Mouse (Mus musculus) hindbrain, embryonic 15.5 days (tissue): Measurements from ENCODE around the gene Mxi1. TPM values are rescaled to one million over a fixed set of nuclear protein-coding genes. Genes with fewer than 3 reads are reported as not detected.
"Not testable (repeated sequence)": the region's sequence is repeated elsewhere in the genome, so short reads cannot be mapped to it uniquely, and the experiment has no call there.

Experiments
- ATAC-seq: fragments of 200-750 bp; cut with Nextera tagmentation; 2 replicates; pipeline ENCODE4 v1.8.0; 2017; ENCODE audit warnings: low read depth, moderate number of reproducible peaks, moderate TSS enrichment; ENCODE audit not compliant: low FRiP score
- H3K27ac ChIP-seq: fragments of 300-500 bp; sonication (generic); replicated peaks from 2 replicates; pipeline ENCODE4 v1.5.1; 2015; ENCODE audit warnings: mild to moderate bottlenecking, inconsistent platforms
- H3K27me3 ChIP-seq: fragments of 300-500 bp; sonication (generic); 2 replicates; pipeline ENCODE4 v1.6.1; 2015; ENCODE audit warnings: control low read depth, inconsistent platforms
- H3K36me3 ChIP-seq: fragments of 300-500 bp; sonication (generic); 2 replicates; pipeline ENCODE4 v1.6.1; 2015; ENCODE audit warnings: control low read depth, inconsistent platforms
- H3K4me1 ChIP-seq: fragments of 300-500 bp; sonication (generic); replicated peaks from 2 replicates; pipeline ENCODE4 v1.6.1; 2015; ENCODE audit warnings: control low read depth, inconsistent platforms
- H3K4me2 ChIP-seq: fragments of 300-500 bp; sonication (generic); 2 replicates; pipeline ENCODE4 v1.6.1; 2015; ENCODE audit warnings: moderate library complexity, mild to moderate bottlenecking, inconsistent platforms
- H3K4me3 ChIP-seq: fragments of 300-500 bp; sonication (generic); 2 replicates; pipeline ENCODE4 v1.5.1; 2015; ENCODE audit warnings: mild to moderate bottlenecking, inconsistent platforms
- H3K9ac ChIP-seq: fragments of 300-500 bp; sonication (generic); 2 replicates; pipeline ENCODE4 v1.6.1; 2015; ENCODE audit warnings: inconsistent platforms
- H3K9me3 ChIP-seq: fragments of 300-500 bp; sonication (generic); 2 replicates; pipeline ENCODE4 v1.6.1; 2016; ENCODE audit warnings: control low read depth, inconsistent platforms
- WGBS: fragments of 180-500 bp; shearing (Covaris S2); methylation state at CpG from one replicate; pipeline ENCODE4 v1.1.7; 2015; 5-methylcytosine and 5-hydroxymethylcytosine counted together
- polyA plus RNA-seq: library from polyadenylated mRNA; unstranded; fragments of >200 nt; fragmentation: Nextera tagmentation; extraction: Ambion mirVana; gene quantifications from 2 replicates; pipeline ENCODE4 v1.2.1, GENCODE M21; 2015

Mxi1 gene
- polyA plus RNA-seq, 1 experiment from 2014 or later = 52.7 TPM

DNA sequence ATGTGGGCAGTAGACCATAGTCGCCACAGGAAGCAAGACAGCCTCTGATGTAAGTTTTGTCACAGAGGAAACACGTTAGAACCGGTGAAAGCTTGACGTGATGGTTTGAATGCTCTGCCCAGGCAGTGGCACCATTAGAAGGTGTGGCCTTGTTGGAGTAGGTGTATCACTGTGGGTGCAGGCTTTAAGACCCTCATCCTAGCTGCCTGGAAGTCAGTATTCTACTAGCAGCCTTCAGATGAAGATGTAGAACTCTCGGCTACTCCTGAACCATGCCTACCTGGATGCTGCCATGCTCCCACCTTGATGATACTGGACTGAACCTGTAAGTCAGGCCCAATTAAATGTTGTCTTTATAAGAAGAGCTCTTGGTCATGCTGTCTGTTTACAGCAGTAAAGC is 85.5 kb downstream of the Mxi1 start:
- H3K4me2 ChIP-seq, H3K9me3 ChIP-seq, ATAC-seq, H3K27ac ChIP-seq, H3K4me1 ChIP-seq, H3K27me3 ChIP-seq, H3K36me3 ChIP-seq, H3K9ac ChIP-seq, H3K4me3 ChIP-seq: not testable (repeated sequence)
- 36% methylated on average over 5 of the region's 5 CpGs for WGBS

DNA sequence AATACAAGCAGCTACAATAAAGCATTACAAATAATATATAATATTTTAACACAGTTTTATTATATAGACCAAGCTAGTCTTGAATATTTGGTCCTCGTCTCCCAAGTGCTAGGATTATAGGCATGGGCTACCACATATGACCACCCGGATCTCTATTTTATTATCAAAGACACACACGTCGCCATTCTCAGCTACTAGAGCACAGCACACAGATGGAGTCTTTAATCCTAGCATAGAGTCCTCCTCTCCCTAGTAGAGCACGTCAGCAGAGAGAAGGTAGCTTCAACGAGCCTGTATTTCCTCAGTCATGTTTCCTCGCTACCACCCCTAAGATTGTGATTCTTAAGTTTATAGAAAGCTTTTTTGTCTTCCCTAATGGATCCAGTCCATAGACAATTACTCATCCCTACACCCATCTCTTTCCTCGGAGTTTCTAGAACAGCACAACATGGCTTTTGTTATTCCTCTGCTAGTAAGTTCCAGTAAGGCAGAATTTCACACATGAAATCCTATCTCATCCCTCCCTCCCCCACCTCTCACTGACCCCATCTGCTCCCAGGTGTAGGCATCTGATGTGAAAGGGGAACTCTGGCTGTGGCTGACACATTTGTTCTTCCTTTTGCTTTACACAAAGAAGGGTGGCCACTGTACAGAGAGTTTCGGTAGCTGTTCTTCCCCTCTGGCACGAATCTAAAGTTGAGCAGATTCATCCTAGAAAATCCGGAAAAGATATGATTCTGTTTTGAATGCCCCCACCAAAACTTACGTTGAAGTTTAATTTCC is 87.3 kb downstream of the Mxi1 start:
- no peaks in the 10 kb centered on the region for H3K36me3 ChIP-seq

DNA sequence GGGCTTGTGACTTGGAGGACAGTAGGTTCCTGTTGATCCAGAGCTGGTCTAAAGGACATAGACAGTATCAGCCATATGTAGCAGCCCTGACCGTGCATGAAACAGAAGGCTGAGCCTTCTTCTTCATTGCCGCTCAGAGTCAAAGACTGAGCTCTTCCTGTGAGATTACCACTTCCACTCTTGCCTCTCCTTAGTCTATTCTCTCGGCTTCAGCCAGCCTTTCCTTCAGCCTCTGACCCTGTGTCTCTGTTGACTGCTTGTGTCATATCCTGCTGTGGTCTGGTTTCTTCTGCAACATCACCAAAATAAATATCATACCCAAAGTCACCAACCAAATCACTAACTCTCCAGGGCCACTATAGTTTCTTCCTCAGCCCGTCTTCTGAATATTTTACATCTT is 88.9 kb downstream of the Mxi1 start:
- H3K9ac ChIP-seq = no peak overlapping the region
- WGBS = 90% methylated on average over 4 of the region's 4 CpGs
- no peak overlapping the region for H3K4me3 ChIP-seq
- no peaks in the 10 kb centered on the region for H3K27me3 ChIP-seq
- H3K36me3 ChIP-seq = no peaks in the 10 kb centered on the region
- H3K4me2 ChIP-seq = no peak overlapping the region
- no peak overlapping the region for H3K27ac ChIP-seq
- H3K9me3 ChIP-seq = no peaks in the 10 kb centered on the region
- no peaks in the 10 kb centered on the region for H3K4me1 ChIP-seq
- ATAC-seq = no peak

More for the DNA sequence above, 87.3 kb downstream of the Mxi1 start:
- no peak overlapping the region for H3K27ac ChIP-seq
- H3K27me3 ChIP-seq = no peaks in the 10 kb centered on the region
- H3K4me1 ChIP-seq = no peaks in the 10 kb centered on the region
- ATAC-seq = no peak
- no peaks in the 10 kb centered on the region for H3K9me3 ChIP-seq
- H3K9ac ChIP-seq = no peak overlapping the region
- H3K4me2 ChIP-seq = no peak overlapping the region
- no peak overlapping the region for H3K4me3 ChIP-seq
- 88% methylated on average over 12 of the region's 12 CpGs for WGBS

DNA sequence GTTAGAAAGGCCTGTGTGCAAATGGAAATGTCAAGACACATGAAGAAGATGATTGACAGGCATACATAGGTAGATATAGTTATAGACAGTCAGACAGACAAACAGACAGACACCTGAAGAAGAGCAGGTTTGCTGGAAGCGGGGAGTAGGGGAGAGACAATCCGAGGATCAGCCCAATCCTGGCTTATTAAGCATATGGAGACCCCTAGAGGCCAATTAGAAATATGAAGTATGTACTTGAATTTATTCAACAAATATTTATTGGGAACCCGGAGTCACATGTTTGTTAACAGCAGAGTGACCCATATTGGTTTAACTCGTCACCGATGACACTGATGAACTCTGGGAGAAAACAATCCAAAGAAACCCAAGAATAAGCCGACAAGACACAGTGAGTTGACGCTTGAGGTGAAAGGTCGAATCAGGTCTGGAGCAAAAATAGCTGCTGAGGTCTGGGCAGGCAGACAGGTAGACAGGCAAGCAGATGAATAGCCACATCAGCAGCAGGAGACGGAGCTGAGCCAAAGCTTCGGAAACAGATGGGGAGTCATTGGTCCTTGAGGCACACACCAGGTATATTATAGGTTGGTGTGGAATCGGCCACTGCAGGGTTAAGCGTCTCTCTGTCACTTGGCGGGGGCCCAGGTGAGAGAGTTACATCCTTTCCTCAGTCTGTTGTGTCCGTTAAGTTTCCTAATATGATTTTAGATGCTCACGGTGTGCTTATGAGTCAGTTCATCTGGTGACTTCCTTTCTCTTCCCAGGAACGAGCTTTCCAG is 90.2 kb downstream of the Mxi1 start:
- Histone ChIP-seq H3K4me1 (no peaks in the 10 kb centered on the region), H3K4me3 (no peak overlapping the region), H3K9ac (no peak overlapping the region), H3K36me3 (no peaks in the 10 kb centered on the region), H3K27ac (no peak overlapping the region), H3K4me2 (no peak overlapping the region), H3K27me3 (no peaks in the 10 kb centered on the region), H3K9me3 (no peaks in the 10 kb centered on the region)
- ATAC-seq = no peak
- WGBS = 84% methylated on average over 16 of the region's 16 CpGs

DNA sequence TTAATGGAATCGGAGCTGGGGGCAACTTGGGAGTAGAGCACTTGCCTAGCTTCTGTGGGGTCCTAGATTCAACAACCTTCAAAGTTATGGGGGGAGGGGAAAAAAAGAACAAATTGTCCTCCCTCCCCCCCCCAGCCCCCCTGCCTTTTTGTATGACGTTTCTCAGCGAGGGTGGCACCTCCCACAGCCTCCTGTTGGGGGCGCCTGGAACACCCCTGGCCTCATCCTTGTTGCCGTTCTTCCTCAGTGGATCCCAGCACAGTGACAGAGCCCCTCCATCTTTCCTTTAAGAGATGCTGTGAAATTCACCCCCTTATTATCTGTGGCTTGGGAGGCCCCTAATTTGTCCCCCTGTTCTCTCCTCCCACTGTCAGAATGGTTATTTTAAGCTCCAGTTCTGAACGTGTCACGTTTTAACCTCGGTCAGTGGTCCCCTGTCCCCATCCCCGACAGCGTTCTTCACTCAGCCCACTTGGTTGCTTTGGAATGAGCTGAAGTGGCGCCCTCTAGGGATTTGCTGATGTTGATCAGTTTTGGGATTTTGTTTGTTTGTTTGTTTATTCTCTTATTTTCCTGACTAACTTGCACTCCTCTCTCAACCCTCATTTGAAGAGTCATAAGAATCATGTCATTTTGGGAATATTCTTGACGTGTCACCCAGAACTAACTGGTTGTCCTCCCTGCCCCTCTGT is 92.6 kb downstream of the Mxi1 start:
- no peak overlapping the region for H3K4me2 ChIP-seq
- no peaks in the 10 kb centered on the region for H3K9me3 ChIP-seq
- H3K4me1 ChIP-seq = no peaks in the 10 kb centered on the region
- no peak overlapping the region for H3K9ac ChIP-seq
- no peak for ATAC-seq
- H3K27ac ChIP-seq = no peak overlapping the region
- H3K4me3 ChIP-seq = no peak overlapping the region
- H3K27me3 ChIP-seq = no peaks in the 10 kb centered on the region
- H3K36me3 ChIP-seq = no peaks in the 10 kb centered on the region
- WGBS = 52% methylated on average over 12 of the region's 12 CpGs

DNA sequence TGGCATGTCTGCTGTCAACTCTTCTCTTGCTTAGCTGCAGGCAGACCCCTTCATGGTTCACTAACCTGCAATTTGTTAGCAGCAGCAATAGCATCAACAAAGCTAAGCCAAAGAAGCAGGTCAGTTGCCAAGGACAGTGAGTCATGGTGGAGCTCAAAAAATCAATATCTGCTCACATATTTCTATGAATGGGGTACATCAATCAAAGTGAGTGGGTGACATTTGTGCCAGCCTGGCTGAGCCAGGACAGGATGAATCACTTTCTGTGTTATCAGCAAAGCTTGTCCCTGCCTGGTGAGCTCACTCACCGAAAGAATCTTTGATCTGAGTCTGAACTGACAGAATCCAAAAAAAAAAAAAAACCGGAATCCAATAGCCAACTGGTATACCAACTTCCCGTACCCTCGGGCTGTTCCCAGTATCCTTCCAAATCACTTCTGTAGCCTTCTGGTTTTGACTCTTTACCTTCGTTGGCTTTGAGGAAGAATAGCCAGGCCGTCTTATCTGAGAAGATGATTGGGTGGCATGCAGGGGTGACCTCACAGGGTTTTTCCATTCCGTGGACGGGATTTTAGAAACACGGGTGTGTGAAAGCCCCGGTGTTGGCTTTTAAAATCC is 94.0 kb downstream of the Mxi1 start:
- Histone ChIP-seq H3K27me3 (no peaks in the 10 kb centered on the region), H3K4me3 (no peak overlapping the region), H3K9me3 (no peaks in the 10 kb centered on the region), H3K27ac (peak overlapping the region; percentile 33; the same call in 1 of the 2 replicates), H3K9ac (no peak overlapping the region), H3K36me3 (no peaks in the 10 kb centered on the region), H3K4me2 (no peak overlapping the region), H3K4me1 (no peaks in the 10 kb centered on the region)
- ATAC-seq = no peak
- 78% methylated on average over 10 of the region's 10 CpGs for WGBS

DNA sequence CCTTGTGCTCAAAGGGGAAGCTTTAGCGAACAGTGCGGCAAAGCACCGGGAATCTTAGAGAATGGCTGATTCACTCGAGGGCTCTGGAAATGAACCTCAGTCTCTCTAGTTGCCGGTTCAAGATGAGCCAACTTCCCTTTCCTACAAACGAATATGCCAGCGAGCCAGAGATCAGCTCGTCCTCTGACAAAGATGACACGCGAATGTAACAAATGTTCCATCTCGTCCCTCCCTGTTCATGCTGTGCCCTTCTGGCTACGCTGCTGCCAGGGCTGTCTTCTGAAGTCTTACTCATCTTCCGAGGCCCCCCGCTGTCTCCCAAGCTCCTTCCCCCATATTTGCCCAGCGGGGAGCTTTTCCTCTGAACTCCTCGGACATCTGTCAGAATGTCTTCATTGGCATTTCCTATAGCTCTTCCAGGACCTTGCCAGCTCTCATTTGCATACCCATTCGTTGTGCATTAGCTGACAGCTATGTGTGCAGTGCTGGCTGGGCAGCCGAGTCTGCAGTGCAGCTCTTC is 94.6 kb downstream of the Mxi1 start:
- 52% methylated on average over 18 of the region's 18 CpGs for WGBS
- Histone ChIP-seq H3K36me3 (no peaks in the 10 kb centered on the region), H3K27ac (peak overlapping the region; percentile 33; the same call in 1 of the 2 replicates), H3K4me1 (no peaks in the 10 kb centered on the region), H3K9ac (no peak overlapping the region), H3K4me3 (no peak overlapping the region), H3K4me2 (0 out of 2 replicates have a peak overlapping the region, but pooled peaks have one; percentile 3), H3K27me3 (no peaks in the 10 kb centered on the region), H3K9me3 (no peaks in the 10 kb centered on the region)
- peak; percentile 65 for ATAC-seq

DNA sequence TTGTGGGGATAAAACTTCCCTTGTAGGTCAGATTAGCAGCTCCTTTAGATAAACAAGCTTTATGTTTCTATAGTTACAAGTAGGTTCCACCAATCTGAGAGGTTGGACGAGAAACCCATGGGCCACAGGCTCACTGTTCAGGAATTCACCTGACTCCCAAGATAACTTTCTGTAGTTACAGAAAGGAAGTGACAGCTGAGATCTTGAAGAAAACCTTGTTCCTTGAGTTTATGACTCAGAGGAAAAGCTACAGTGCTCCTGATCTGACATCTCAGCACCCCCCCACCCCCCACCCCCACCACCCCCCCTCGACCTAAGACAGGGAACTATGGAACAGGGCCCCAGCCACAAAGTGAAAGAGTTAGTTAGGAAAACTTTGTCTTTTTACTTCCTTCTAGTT is 95.5 kb downstream of the Mxi1 start:
- ATAC-seq = no peak
- WGBS = 55% methylated on average over 2 of the region's 2 CpGs

DNA sequence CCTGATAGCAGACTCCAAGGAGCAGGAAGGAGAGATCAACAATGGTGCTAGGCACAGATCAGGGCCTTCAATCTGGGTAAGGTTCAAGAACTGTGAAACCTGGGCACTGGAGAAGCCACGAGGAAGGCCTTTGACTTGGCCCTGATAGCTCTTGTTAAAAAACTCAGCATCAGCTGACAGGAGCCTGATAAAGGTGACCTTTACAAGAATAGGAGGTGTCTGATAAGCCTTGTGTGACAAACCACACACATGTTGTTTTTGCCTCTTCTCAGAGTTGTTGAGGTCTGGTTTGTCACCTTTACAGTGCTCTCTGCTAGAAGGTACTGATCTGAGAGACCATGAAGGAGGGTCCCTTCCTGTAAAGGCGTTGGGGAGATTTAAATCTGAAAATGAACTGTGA is 97.0 kb downstream of the Mxi1 start:
- Histone ChIP-seq H3K36me3 (no peaks in the 10 kb centered on the region), H3K4me2 (no peak overlapping the region), H3K27ac (no peak overlapping the region), H3K4me3 (no peak overlapping the region), H3K9ac (no peak overlapping the region), H3K9me3 (no peaks in the 10 kb centered on the region), H3K4me1 (no peaks in the 10 kb centered on the region), H3K27me3 (no peaks in the 10 kb centered on the region)
- whole genome bisulfite sequencing = 71% methylated on average over 2 of the region's 2 CpGs
- no peak for ATAC-seq

More for the DNA sequence above, 95.5 kb downstream of the Mxi1 start:
- H3K27me3 ChIP-seq = no peaks in the 10 kb centered on the region
- H3K4me2 ChIP-seq = no peak overlapping the region
- no peaks in the 10 kb centered on the region for H3K36me3 ChIP-seq
- no peaks in the 10 kb centered on the region for H3K4me1 ChIP-seq
- H3K27ac ChIP-seq = no peak overlapping the region
- no peak overlapping the region for H3K9ac ChIP-seq
- no peak overlapping the region for H3K4me3 ChIP-seq
- no peaks in the 10 kb centered on the region for H3K9me3 ChIP-seq

DNA sequence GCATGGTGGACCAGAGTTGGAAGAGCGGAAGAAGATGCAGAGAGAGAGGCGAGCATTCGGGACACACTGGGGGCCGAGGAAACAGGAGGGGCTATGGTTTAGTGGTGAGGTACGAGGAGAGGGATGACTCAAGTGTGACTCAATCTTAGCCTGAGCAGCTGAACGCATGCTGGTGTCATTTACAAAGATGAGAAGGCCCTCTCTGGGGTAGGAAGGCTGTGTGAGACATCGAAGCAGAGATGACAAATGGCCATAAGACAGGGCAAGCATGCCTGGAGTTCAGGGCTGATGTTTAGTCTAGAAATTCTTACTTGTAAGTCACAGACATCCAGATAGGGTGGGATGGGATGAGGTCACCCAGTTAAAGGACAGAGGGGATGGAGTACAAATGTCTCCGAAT is 98.1 kb downstream of the Mxi1 start:
- H3K4me2 ChIP-seq = no peak overlapping the region
- no peak overlapping the region for H3K4me3 ChIP-seq
- no peaks in the 10 kb centered on the region for H3K27me3 ChIP-seq
- H3K9ac ChIP-seq = no peak overlapping the region
- WGBS = 90% methylated on average over 8 of the region's 8 CpGs
- H3K4me1 ChIP-seq = no peaks in the 10 kb centered on the region
- ATAC-seq = no peak
- no peaks in the 10 kb centered on the region for H3K9me3 ChIP-seq
- no peak overlapping the region for H3K27ac ChIP-seq
- no peaks in the 10 kb centered on the region for H3K36me3 ChIP-seq

DNA sequence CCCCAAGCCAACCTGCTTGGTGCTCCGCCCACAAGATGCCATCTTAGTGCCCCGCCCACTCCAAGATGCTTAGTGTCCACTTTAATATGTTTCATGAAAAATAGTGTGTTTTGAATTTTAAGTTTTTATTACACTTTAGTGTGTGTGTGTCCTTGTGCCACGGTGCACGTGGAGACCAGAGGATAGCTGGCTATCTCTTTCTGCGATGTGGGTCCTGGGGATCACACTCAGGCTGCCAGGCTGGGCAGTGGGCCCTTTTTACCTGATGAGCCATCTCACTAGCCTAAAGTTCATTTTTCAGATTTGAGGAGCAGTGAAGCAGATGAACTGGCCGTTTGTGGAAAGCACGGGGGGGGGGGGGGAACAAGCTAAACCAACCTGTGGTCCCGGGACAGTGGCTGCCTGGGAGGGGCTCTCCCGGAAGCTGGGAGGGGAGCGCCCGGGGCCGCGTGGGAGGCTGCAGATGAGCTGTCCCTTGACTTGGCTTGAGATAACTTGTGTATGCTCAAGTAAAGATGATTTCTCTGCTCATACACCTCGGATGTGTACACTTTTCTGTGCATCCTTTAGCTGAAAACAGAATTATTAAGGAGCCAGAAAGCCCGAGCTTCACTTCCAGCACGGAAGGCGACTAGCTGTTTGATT is 99.5 kb downstream of the Mxi1 start:
- ATAC-seq = no peak
- Histone ChIP-seq H3K9ac (no peak overlapping the region), H3K4me3 (no peak overlapping the region), H3K27ac (no peak overlapping the region), H3K4me1 (no peaks in the 10 kb centered on the region), H3K4me2 (no peak overlapping the region), H3K9me3 (no peaks in the 10 kb centered on the region), H3K27me3 (no peaks in the 10 kb centered on the region), H3K36me3 (no peaks in the 10 kb centered on the region)
- 71% methylated on average over 17 of the region's 17 CpGs for WGBS
